Mouse (Mus musculus): ENCODE measurements around the gene Tas2r118. TPM values are rescaled to one million over a fixed set of nuclear protein-coding genes. Genes with fewer than 3 reads are reported as not detected.

Gene Tas2r118
- total RNA-seq (2023) = not detected

GRCm38 (mm10) chr6:23969960-23970359 lies at the start of gene Tas2r118:
Tas2r118 (minus strand) TSS chr6:23970060.

Other genes with a start within 250 kb of the Tas2r118 start
- gene Cadps2, start 130.6 kb downstream of the Tas2r118 start, total RNA-seq (2023) = not detected
- under 1 TPM; 0.18 to 0.22 TPM for gene Slc13a1, start 198.0 kb upstream of the Tas2r118 start, total RNA-seq (2023)

Data from neutrophil, adult 59 days (primary cell).